Mouse (Mus musculus): ENCODE data around the gene Gpc6.

Gpc6 gene

DNA sequence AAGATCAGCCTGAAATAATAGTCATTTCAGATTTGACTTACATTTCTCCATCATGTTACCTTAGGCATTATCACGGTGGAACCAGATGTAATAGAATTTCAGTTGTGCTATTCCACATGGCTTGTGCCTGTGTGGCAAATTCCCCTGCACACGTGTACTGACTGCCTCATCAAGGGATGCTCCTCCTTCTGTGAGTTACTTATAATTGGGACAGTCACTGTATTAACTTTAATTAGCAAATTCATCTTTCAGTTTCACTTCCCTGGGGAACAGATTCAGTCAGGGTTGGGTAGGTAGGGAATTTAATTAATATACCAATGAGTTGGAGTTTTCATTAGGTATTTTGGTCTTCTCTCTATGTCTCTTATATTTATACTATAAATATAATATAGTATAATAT lies 869.8 kb downstream of the Gpc6 start:
- DNase-seq (ENCODE audit: low read depth, low spot score) = no peak

- DNase-seq (ENCODE audit: low read depth, low spot score) = no peak
Observed at GRCm38 (mm10) chr14:117796661-117797060, 871.5 kb downstream of the Gpc6 start.

GRCm38 (mm10) chr14:117800399-117800798 lies 875.3 kb downstream of the Gpc6 start:
- DNase-seq (ENCODE audit: low read depth, low spot score) = no peak

DNA sequence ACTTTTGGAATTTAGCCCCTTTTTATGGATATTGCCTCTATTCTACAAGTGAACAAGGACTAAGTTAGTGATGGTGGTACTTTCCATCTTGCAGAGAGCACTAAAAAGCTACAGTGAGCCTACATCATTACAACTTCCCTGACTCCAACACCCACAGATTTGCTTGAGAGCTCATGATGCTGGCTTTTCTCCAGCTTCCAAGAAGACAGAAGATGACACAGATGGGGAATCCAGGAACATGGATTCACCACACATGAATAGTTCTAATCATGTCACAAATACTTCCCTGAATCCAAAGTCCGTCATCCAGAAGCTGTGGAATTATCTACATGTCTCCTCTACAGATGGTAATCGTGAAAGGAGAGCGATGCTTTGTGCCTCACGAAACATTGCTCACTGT lies 882.7 kb downstream of the Gpc6 start:
- no peak for DNase-seq (ENCODE audit: low read depth, low spot score)

- no peak for DNase-seq (ENCODE audit: low read depth, low spot score)
Observed at GRCm38 (mm10) chr14:117808326-117808725, 883.2 kb downstream of the Gpc6 start.

DNA sequence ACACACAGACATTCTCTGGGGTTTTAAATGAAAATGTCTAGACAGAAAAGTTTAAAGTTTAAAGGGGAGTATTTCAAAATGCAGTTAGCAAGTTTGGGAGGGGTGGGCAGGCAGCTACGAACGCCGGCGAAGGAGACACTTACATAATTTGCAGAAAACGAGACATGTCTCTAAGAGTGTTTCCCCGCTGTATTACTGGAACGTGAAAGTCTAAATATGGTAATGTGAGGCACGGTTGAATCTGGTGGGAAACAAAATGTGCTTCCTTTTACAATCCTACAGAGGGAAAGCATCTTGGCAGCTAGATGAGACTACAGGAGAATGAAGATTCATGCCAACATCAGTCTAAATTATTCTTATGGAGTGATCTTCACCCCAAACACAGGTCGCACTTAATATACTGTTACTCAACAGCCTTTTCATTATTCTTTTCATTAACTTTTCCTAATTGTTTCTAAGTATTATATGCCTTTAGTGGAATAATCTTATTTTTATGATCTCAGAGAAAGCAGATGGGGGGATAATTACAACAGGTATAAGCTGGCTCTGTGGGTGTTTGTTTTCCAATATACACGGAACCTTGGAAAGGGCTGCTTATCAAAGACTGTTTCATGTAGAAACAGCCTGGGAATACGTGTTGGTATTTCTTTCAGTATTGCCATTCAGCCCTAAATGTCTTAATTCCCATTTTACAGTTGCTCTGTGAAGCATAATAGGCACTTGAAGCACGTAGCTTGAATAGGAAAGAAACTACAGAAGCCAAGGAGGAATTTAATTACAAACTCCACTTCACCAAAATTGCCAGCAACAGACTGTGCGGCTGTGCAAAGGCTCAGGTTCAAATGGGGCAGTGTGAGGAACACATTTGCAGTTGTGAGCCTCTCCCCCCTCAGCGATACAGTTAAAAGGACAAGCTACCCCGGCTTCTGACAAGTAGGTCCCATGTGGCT lies 885.5 kb downstream of the Gpc6 start:
- DNase-seq (ENCODE audit: low read depth, low spot score) = no peak

GRCm38 (mm10) chr14:117813473-117813872 lies 888.4 kb downstream of the Gpc6 start:
- DNase-seq (ENCODE audit: low read depth, low spot score) = no peak

DNA sequence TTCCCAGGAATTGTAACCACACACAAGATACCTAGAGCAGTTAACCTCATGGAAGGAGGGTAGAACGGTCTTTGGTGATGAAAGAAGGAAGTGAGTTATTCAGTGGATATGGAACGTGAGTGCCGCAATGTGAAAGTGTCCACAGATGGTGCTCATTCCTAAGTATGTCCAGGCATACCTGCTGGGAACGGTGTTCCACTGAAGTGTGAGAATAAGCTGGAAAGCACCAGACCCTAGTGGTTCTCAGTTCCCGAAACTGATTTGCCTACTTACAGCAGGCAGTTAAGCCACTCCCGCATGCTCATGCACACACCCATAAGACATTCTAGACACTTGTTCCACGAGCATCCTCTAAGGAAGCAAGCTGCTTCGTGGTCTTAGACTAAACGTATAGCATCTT lies 890.9 kb downstream of the Gpc6 start:
- no peak for DNase-seq (ENCODE audit: low read depth, low spot score)

- no peak for DNase-seq (ENCODE audit: low read depth, low spot score)
Observed at GRCm38 (mm10) chr14:117816706-117817105, 891.6 kb downstream of the Gpc6 start.

GRCm38 (mm10) chr14:117817196-117817595 lies 892.1 kb downstream of the Gpc6 start:
- DNase-seq (ENCODE audit: low read depth, low spot score) = no peak

DNA sequence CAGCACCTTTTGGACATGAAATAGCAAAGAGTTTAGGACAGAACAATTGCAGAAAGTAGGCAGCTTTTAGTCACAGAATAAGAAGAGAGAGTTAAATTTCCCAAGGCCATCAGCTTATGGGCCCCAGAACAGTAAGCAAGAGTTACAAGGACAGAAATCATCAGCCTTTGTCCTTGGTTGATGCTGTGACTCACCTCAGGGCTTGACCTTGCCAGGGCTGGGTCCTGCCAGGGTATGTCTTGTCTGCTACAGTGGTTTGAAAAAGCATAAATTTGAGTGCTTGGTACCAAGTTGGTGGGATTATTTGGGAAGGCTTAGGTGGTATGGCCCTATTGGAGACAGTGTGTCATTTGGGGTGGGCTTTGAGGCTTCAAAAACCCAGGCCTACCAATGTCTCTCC lies 899.4 kb downstream of the Gpc6 start:
- no peak for DNase-seq (ENCODE audit: low read depth, low spot score)

DNA sequence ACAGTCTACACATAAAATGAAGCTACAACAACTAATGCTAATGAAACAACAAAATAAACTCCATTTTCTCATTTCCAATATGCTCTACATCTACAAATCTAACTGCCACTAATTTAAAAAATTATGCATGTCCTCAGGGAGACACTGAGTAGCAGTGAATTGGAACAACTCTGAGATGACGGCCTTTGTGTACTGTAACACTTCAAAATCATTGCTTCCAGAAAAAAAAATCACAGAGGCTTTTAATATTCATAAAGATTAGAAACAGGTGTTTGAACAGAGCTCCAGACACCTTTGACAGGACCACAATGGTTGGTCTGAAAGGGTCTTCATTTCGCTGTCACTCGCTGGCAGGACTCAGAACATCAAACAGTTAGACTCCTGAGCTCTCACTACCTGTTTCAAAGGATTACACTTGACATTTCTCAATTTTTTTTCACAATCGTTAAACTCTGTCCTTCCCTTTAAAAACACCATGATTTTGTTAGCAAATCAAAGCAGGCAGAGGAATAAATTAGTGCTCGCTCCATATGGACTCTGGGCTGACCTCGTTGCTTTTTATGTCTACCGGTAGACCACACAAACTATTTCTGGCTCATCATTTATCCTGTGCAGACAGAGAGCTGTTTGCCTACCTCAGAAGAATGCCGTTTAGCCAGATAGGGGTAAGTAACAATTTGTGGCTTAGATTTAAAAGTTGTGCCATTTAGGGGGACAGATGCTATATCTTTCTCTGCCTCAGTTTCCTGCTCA lies 901.4 kb downstream of the Gpc6 start:
- no peak for DNase-seq (ENCODE audit: low read depth, low spot score)

- no peak for DNase-seq (ENCODE audit: low read depth, low spot score)
Observed at GRCm38 (mm10) chr14:117831267-117831666, 906.2 kb downstream of the Gpc6 start.

GRCm38 (mm10) chr14:117831731-117832130 lies 906.6 kb downstream of the Gpc6 start:
- no peak for DNase-seq (ENCODE audit: low read depth, low spot score)

DNA sequence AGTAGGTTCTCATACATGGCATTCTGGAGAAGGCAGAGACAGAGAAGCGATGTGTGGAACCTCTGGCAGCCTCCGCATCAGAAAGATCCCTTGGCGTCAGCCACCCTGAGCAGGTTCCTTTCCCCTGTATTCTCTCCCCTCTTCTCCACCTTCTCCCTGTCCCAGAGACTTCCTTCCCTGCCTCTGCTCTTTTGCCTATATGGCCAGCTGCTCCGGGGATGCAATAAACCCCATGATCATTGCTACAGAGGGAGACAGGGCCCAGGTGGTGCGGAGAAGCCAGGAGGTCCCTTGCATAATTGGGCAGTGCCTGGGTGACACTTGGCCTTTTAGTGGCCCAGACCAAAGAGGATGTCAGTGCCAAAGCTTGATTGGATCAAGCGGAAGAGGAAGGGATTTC lies 910.4 kb downstream of the Gpc6 start:
- no peak for DNase-seq (ENCODE audit: low read depth, low spot score)

- DNase-seq (ENCODE audit: low read depth, low spot score) = no peak
Observed at GRCm38 (mm10) chr14:117837021-117837420, 911.9 kb downstream of the Gpc6 start.

- DNase-seq (ENCODE audit: low read depth, low spot score) = no peak
Observed at GRCm38 (mm10) chr14:117837715-117838114, 912.6 kb downstream of the Gpc6 start.

DNA sequence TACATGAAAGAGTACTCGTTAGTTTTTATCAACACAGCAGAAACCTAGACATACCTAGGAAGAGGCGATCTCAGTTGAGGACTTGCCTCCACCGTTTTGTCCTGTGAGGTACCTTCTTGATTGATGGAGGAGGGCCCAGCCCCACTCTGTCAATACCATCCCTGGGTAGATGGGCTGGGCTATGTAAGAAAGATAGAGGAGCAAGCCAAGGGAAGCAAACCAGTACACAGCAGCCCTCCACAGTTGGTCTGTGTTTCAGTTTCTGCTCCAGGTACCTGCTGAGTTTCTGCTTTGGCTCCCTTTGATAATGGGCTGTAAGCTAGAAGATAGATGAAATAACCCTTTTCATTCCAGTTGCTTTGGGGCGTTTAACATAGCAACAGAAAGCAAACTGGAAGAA lies 916.1 kb downstream of the Gpc6 start:
- DNase-seq (ENCODE audit: low read depth, low spot score) = no peak

DNA sequence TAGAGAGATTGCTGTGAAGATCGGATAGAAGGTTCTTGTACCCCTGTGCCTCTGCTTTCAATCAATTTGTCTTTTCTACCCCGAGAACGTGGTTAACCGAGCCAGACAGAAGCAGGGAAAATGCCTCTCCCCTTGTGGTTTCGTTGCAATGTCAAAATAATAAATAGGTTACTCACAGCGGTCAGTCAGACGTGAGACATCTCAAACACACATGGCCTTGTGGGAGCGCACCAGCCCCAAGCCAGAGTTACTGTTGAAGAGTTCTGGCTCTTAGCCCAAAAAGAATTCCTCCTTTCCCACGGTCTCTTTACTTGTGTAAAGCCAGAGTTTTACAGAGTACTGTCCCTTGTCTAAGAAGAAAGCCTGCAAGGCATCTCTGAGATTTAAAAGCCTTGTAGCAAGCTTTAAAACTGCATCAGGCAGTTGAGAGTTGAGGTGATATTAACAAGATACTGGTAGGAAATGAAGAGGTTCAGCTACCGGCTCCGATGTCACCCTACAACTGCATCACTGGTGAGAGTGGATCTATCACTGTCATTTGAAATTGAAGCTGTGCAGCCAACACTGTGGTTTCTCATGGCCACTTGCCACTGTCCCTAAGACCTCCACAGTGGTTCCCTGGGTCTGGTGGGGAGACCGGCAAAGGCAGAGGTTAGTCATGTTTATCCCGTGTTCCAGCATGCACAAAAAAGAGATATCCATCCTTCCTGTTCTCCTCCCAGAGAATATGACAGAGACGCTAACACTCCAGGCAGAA lies 916.9 kb downstream of the Gpc6 start:
- no peak for DNase-seq (ENCODE audit: low read depth, low spot score)

DNA sequence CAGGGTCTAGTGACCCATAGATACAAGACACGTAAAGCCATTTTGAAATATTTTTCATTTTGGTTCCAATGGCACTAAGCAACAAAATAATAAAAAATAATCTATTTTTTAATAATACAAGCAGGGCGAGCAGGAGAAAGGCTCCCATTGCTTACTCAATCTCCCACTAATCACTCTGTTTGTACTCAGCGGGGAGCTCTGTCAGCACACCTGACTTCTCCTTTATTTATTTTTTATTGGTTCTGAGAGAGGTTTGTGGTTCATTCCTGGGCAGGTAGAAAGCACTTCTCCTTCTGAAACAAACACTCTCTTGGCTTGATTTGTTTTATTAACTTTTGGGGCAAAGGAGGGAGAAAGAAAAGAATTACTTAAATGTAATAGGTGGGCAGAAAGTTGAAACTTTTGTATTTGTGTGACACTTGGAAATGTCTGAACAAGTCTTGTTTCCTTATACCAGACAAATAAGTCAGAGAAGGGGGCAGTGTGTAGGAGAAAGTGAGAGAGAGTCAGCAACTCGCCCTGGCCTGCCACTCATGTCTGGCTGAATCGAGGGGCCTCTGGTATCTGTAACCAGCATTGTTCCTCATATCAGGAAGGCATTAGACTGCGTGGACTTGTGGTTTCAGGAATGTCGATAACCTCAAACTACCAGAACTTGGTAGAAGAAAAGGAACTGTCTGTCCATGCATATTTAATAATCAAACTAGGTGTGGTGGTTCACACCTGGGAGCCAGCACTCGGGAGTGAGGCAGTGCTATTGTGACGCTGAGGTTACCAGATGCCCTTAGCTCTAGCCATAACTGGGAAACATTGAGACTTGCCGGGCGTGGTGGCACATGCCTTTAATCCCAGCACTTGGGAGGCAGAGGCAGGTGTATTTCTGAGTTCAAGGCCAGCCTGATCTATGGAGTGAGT lies 924.7 kb downstream of the Gpc6 start:
- DNase-seq (ENCODE audit: low read depth, low spot score) = no peak

DNA sequence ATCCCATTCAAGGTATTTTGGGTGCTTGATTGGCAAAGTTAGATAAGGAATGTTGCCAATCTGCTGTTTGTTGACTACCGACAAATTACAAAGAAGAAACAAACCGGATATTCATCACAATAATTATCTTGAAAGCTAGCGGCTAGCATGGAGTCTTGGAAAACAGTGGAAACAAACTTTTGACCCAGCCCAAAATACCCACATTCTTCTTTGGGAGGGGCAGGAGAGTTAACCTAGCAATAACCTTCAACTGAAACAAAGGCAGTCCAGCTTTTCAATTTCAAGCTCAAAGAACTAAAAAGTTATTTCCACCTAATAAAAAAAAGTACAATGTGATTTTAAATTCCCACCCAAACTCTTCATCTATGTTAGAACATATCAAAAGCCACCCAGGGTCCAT lies 927.2 kb downstream of the Gpc6 start:
- DNase-seq (ENCODE audit: low read depth, low spot score) = no peak
